Mouse (Mus musculus): ENCODE data around the gene Grcc10.

- TF ChIP-seq CTCF (IDR thresholded peaks at IDR 0.05; ENCODE audit: control insufficient read depth, insufficient read depth, insufficient replicate concordance, low read depth, low read length) (no peak), POLR2A (IDR thresholded peaks at IDR 0.05; ENCODE audit: control insufficient read depth, low read depth, low read length) (no peak)
Observed at GRCm38 (mm10) chr6:124738511-124739023, 2.6 kb downstream of the Grcc10 start, which contains the start of gene Ptpn6.
